Mouse (Mus musculus): ENCODE measurements at regions not wholly inside any gene's neighbourhood (a gene's known extent, or its start where the extent isn't known, plus 50 kb on each side); places are given as distances from the start of the nearest gene placed in this dataset.
A peak's percentile ranks its signal among the peaks of the same experiment; 100 is the strongest.

DNA sequence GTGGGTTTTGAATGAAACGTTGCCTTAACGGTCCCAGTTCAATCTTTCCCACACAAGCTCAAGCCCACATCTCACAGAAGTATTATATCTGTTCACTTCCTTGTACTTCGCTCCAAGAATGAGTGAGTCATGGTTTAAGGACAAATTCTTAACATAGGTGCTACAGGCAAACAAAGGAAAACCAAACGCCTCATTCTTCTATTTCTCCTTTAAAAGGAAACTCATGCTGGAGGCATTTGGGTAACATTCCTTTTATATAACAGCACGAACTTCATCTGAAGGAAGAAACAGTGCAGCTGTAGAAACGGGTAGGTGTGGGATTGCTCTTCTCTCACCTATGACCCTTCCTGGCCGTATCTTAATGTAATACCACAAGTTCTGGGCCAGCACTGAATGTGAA is 610.0 kb upstream of the A1bg start:
- TF ChIP-seq CTCF (IDR thresholded peaks at IDR 0.05): no peak
- intact Hi-C loops (cut with DNase I): no loop called here

DNA sequence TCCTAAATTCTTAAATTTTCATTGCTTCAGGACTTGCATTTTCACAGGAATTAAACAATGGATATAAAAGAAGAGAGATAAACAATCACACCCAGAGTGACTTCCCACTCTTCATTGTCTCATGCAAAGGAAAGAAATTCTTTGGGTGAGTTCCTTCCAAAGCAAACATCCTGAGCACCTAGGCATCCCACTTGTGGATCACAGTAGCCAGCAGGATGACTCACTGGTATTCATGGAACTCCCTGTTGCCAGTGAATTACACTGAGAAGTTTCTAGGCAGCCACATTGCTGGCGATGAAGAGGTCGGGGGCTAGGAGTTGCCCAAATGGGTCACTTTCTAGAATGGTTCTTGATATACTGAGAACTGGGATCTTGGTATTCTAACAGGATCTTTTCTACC is 609.2 kb upstream of the A1bg start:
- DNase-seq (ENCODE audit: extremely low spot score in 1 of 2, low spot score in 2 of 2): no peak
- intact Hi-C loops (cut with DNase I): no loop called here
- TF ChIP-seq CTCF (IDR thresholded peaks at IDR 0.05): no peak
- H3K4me3 ChIP-seq: no peak overlapping the region
- H3K27ac ChIP-seq: no peak overlapping the region

More for the DNA sequence above, 610.0 kb upstream of the A1bg start:
- Histone ChIP-seq H3K27ac (no peak overlapping the region), H3K4me3 (no peak overlapping the region)
- no peak for DNase-seq (ENCODE audit: extremely low spot score in 1 of 2, low spot score in 2 of 2)

DNA sequence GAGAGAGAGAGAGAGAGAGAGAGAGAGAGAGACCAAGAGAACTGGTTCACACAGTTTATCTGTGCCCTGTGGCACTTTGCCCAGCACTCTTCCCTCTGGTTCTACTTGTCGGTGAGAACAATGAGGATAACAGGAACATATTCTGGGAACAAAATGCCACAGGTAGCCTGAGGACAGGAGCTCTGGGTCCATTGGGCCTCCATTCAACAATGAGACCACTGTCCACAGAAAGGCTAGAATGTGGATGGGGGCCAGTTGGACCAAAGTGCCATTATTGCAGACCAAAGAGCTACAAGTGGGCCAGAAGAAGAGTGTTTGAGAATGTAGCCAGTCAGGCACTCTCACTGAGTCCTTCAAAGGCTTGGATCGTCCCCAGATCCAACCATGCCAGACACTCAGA is 600.2 kb upstream of the A1bg start:
- intact Hi-C loops (cut with DNase I): no loop called here
- Histone ChIP-seq H3K27ac (no peak overlapping the region), H3K4me3 (no peak overlapping the region)
- DNase-seq (ENCODE audit: extremely low spot score in 1 of 2, low spot score in 2 of 2): no peak
- TF ChIP-seq CTCF (IDR thresholded peaks at IDR 0.05): no peak

DNA sequence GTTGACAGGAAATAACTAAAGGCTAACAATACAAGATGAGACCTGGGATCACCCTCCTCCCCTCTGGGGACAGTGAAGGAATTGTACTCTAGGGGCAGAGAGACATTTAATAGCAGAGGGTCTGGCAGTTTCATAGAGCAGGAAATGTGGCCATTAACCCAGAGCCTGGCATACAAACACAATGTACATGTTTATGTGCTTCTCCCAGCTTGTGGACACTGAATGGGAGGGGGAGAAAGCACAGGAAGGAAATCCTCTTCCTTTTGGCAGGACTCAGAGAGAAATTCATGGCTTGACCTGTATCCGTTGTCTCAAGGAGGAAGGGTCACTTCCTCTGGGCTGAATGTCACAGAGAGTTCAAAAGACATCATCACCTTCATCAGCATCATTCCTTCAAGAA is 594.5 kb upstream of the A1bg start:
- intact Hi-C loops (cut with DNase I): no loop called here
- no peak for DNase-seq (ENCODE audit: extremely low spot score in 1 of 2, low spot score in 2 of 2)
- TF ChIP-seq CTCF (IDR thresholded peaks at IDR 0.05): no peak
- Histone ChIP-seq H3K27ac (no peak overlapping the region), H3K4me3 (no peak overlapping the region)

DNA sequence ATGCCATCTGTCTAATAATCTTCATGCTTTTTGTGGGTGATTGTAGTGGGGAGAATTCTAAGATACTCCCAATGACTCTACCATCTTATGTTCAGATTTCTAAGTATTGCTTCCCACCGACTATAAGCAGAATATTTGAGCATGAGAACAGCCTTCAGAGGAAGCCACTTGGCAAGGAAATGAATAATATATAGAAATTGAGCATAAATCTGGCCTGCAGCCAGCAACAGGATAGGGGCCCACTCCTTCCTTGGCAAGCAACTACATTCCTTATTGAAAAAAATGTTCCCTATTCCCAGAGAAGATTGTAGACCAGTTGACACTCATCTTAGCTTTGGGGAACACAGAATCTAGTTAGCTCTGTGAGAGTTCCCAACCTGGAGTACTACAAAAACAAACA is 591.5 kb upstream of the A1bg start:
- no peak for TF ChIP-seq CTCF (IDR thresholded peaks at IDR 0.05)
- Histone ChIP-seq H3K4me3 (no peak overlapping the region), H3K27ac (no peak overlapping the region)
- intact Hi-C loops (cut with DNase I): no loop called here
- DNase-seq (ENCODE audit: extremely low spot score in 1 of 2, low spot score in 2 of 2): peak in 1 of 2 experiments; percentile 25

DNA sequence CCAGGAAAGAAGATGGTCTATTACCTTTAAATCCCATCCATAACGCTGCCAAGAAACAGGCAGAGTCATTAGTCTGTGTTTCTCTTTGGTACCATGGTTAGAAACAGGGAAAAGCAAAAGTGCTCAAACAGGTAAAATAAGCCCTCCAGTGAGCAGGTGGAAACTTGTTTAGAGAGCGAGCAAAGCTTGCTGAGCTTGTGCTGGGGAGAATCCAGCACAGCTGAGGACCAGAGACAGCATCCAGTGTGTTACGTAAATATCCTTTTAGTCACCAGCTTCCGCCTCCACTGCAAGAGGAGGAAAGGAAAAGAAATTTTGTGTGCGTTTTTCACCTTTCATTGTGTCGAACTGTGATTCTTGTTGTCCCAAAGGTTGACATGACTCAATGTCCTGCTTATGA is 586.0 kb upstream of the A1bg start:
- Histone ChIP-seq H3K4me3 (no peak overlapping the region), H3K27ac (no peak overlapping the region; the same call in 1 of the 2 replicates)
- peak in 1 of 2 experiments; percentile 12 for DNase-seq (ENCODE audit: extremely low spot score in 1 of 2, low spot score in 2 of 2)
- no peak for TF ChIP-seq CTCF (IDR thresholded peaks at IDR 0.05)
- intact Hi-C loops (cut with DNase I): no loop called here

DNA sequence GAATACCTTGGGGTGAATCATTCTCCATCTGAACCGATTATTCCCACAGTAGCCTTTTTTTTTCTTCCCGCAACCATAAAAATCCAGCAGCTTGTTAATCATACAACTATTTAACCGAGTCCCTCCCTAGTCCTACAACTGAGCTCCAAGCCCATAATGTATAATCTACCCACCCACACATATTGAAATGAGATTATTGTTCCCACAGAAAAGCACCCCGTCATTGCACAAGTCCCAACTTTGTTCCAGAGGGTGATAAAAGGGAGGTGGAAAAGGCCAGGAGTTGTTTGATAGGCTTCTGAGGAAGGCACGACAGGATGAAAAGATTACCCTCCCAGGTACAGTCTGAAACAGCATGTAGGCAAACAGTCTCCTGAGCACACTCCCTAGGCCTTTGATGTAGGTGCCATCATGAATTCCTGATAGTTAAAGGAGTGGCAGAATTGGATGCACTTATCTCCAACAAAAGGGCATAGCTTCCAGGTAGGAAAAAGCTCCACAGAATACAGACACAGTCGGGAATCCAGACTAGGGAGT is 583.6 kb upstream of the A1bg start:
- TF ChIP-seq CTCF (IDR thresholded peaks at IDR 0.05): no peak
- no peak for DNase-seq (ENCODE audit: extremely low spot score in 1 of 2, low spot score in 2 of 2)
- Histone ChIP-seq H3K27ac (no peak overlapping the region), H3K4me3 (no peak overlapping the region)
- intact Hi-C loops (cut with DNase I): no loop called here

DNA sequence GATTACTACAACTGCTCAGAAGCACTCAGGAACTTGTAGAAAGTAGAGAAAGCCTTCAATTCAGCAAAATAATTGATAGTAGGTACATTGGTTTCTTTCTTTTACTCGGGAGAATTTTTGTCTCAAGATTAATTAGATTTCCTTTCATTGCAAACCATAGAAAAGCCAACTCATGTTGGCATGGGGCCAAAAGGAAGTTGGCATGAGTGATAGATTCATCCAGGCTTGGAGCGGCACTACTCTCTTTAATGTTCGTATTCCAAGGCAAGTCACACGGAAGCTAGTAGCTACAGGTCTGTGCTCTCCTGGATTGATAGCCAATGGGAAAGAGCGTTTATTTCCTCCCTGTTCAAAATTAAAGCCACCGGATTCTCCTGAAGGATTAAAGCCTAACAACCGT is 580.6 kb upstream of the A1bg start:
- H3K27ac ChIP-seq: no peak overlapping the region
- intact Hi-C loops (cut with DNase I): no loop called here
- H3K4me3 ChIP-seq: no peak overlapping the region
- DNase-seq (ENCODE audit: extremely low spot score in 1 of 2, low spot score in 2 of 2): no peak
- no peak for TF ChIP-seq CTCF (IDR thresholded peaks at IDR 0.05)

DNA sequence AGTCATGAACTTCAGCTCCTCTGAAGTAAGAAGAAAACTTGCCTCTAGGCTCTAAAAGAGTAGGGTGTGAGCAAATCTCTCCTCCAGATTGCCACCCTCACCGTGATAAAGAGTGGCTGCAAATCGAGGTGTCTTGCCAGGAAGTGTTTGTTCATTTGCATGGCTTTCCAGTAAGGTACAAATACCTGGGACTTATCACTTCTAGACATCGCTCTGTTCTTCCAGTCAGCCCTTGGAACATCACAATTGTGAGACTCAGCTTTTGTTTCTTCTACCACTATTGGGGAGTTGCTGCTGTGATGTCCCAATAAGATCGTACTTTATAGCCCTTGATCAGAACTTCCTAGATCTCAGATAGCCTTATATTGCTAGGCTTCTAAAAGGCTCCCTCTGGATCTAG is 566.9 kb upstream of the A1bg start:
- TF ChIP-seq CTCF (IDR thresholded peaks at IDR 0.05): no peak
- Histone ChIP-seq H3K4me3 (no peak overlapping the region), H3K27ac (no peak overlapping the region)
- intact Hi-C loops (cut with DNase I): no loop called here
- DNase-seq (ENCODE audit: extremely low spot score in 1 of 2, low spot score in 2 of 2): no peak

DNA sequence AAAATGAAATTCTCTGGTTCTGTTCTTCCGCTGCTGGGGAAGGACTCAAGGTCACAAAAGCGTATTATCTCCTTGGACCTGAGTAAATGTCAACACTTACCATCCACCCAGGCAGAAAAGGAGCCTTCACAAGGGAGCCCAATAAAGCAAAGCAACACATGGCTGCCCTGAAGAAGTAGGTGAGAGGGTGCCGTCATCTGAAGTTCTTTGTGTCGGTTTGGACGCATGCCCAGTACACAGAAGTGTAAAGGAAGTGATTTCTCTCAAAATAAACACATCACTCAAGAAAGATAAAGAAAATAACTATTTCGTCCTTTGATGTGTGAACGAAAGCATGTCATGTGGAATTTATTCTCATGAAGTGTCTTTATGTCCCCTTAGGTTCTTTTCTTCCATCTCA is 559.0 kb upstream of the A1bg start:
- no peak for TF ChIP-seq CTCF (IDR thresholded peaks at IDR 0.05)
- intact Hi-C loops (cut with DNase I): no loop called here
- DNase-seq (ENCODE audit: extremely low spot score in 1 of 2, low spot score in 2 of 2): no peak
- no peak overlapping the region for H3K4me3 ChIP-seq
- H3K27ac ChIP-seq: no peak overlapping the region

DNA sequence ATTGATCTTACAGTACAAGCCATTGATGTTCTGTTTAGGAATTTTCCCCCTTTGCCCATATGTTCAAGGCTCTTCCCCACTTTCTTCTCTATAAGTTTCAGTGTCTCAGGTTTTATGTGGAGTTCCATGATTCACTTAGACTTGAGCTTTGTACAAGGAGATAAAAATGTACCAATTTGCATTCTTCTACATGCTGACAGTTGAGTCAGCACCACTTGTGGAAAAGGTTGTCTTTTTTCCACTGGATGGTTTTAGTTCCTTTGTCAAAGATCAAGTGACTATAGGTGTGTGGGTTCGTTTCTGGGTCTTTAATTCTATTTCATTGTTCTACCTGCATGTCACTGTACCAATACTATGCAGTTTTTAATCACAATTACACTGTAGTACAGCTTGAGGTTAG is 551.1 kb upstream of the A1bg start:
- Histone ChIP-seq H3K4me3 (no peak overlapping the region), H3K27ac (no peak overlapping the region)
- intact Hi-C loops (cut with DNase I): no loop called here
- no peak for TF ChIP-seq CTCF (IDR thresholded peaks at IDR 0.05)
- DNase-seq (ENCODE audit: extremely low spot score in 1 of 2, low spot score in 2 of 2): no peak

DNA sequence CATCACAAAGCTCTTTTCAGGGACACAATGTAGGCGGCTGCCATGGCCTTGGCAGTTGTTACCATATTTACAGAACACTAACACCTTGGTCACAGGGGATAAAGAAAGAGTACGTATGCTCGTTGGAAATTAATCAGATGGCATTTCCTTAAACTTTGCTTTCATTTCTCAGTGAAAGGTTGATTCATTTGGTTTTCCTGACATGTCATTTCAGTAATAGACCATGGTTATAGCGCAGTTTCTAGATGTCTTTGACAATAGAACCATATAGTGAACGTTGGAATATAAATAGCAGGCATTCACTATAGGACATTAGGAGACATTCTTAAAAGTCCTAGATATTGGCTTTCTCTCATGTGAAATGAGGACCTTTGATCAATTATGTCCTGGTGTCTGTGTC is 532.2 kb upstream of the A1bg start:
- no peak for TF ChIP-seq CTCF (IDR thresholded peaks at IDR 0.05)
- Histone ChIP-seq H3K27ac (no peak overlapping the region), H3K4me3 (no peak overlapping the region)
- DNase-seq (ENCODE audit: extremely low spot score in 1 of 2, low spot score in 2 of 2): no peak
- intact Hi-C loops (cut with DNase I): no loop called here

DNA sequence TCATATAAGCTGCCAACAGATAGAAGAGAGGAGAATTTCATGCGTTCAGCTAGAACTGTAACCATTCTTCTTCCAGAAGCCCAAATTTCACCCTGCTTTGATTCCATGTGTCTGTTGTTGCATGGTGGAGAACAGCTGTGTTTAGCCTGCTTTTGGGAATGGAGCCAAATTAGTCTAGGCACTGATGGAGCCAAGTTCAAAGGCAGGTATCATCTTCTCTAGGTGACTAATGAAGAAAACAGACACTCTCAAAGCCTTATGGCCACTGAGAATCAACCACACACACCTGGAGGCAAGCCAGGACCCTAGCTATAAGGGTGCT is 531.5 kb upstream of the A1bg start:
- Histone ChIP-seq H3K4me3 (no peak overlapping the region), H3K27ac (no peak overlapping the region)
- intact Hi-C loops (cut with DNase I): no loop called here
- DNase-seq (ENCODE audit: extremely low spot score in 1 of 2, low spot score in 2 of 2): no peak
- TF ChIP-seq CTCF (IDR thresholded peaks at IDR 0.05): no peak
